Mouse (Mus musculus) Patski (cell line): ENCODE results near the gene Tmem135. TPM values are rescaled to one million over a fixed set of nuclear protein-coding genes. Genes with fewer than 3 reads are reported as not detected.
A peak's percentile ranks its signal among the peaks of the same experiment; 100 is the strongest.
"Not testable (repeated sequence)": the region's sequence is repeated elsewhere in the genome, so short reads cannot be mapped to it uniquely, and the experiment has no call there.

Experiments
- ATAC-seq: fragments of 100-300 bp; one replicate; pipeline ENCODE4 v1.8.0; 2021
- CTCF ChIA-PET: fragments of 350-600 bp; sonication (Branson Sonifier 250); formaldehyde crosslinking; loops from one replicate; lab custom pipeline; 2022; ENCODE audit warnings: inconsistent platforms; lab: Charles Lee
- POLR2A ChIA-PET: fragments of 350-600 bp; sonication (Branson Sonifier 250); formaldehyde crosslinking; loops from one replicate; lab custom pipeline; 2022; ENCODE audit warnings: antibody characterized with exemption, inconsistent platforms; lab: Charles Lee
- DNase-seq: peaks from one replicate; pipeline ENCODE4 v3.0.0-alpha.2; 2011; ENCODE audit warnings: low read depth, low spot score
- H3K27me3 ChIP-seq: fragments of 371-371 bp; one replicate; pipeline ENCODE4 v1.5.1; 2021
- CTCF ChIP-seq: fragments of 100-300 bp; IDR thresholded peaks from one replicate; pipeline ENCODE4 v1.5.1; 2021
- in situ Hi-C: fragments of 300-500 bp; cut with MboI; formaldehyde crosslinking; loops from 3 replicates; pipeline ENCODE4 v1.11.1; 2018; ENCODE audit warnings: low pct_unique_long_range_greater_than_20kb, mixed read lengths
- polyA plus RNA-seq: library from polyadenylated mRNA; unstranded; gene quantifications from one replicate; pipeline ENCODE4 v1.2.3, GENCODE M21; 2021

Gene Tmem135
- polyA plus RNA-seq, 1 experiment from 2014 or later: 48.3 TPM

DNA sequence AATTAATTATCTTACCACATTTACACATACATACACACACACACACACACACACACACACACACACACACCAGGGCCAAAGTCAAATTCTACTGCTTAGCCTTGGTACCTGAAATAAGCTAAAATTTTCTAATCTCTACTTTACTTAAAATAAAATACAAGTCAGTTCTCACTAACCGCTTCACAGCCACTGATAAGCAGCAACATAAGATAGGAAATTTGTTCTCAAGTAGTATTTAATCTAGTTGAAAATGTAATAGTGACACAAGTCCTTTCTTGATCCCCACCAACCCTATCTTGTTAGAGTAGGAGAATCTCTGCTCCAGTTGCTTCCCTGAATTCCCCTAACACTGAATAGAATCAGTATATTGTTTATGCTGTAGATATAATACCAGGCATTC, 67.6 kb downstream of the Tmem135 start:
- in situ Hi-C loops: no loop called here
- POLR2A ChIA-PET: no interaction called here
- DNase-seq: no peak
- CTCF ChIA-PET: no interaction called here
- TF ChIP-seq CTCF: no peak
- no peaks in the 10 kb centered on the region for H3K27me3 ChIP-seq
- ATAC-seq: no peak

DNA sequence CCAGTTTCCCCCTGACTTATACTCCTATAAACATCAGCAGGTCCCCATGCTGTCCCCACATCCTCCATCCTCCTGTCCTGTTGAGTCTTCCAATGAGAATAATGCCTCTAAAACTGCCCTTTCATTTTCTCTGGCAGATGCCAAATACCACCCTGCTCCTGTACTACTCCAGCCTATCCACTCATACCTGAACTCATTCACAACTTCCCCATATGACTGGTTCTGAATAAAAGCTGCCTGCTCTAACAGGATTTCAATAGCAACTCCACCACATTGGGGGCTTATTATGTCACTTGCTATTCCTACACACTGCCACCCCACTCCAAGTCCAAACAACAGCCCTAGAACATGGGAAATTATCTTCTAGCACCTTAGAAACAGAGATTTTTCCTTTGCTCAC, 68.7 kb downstream of the Tmem135 start:
- ChIA-PET POLR2A (no interaction called here), CTCF (no interaction called here)
- H3K27me3 ChIP-seq: no peaks in the 10 kb centered on the region
- no peak for DNase-seq
- in situ Hi-C loops: no loop called here
- no peak for ATAC-seq
- no peak for TF ChIP-seq CTCF

DNA sequence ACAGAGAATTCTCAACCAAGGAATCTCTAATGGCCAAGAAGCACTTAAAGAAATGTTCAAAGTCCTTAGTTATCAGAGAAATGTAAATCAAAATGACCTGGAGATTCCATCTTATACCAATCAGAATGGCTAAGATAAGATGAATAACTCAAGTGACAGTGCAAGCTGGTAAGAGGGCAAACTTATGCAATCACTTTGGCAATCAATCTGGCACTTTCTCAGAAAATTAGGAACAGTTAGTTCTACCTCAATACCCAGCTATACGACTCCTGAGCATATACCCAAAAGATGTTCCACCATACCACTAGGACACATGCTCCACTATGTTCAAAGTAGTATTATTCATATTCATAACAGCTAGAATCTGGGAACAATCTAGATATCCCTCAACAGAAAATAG, 74.1 kb downstream of the Tmem135 start:
- ChIA-PET POLR2A (no interaction called here), CTCF (no interaction called here)
- no peak for DNase-seq
- in situ Hi-C loops: no loop called here
- TF ChIP-seq CTCF: no peak
- H3K27me3 ChIP-seq: no peaks in the 10 kb centered on the region
- ATAC-seq: no peak

DNA sequence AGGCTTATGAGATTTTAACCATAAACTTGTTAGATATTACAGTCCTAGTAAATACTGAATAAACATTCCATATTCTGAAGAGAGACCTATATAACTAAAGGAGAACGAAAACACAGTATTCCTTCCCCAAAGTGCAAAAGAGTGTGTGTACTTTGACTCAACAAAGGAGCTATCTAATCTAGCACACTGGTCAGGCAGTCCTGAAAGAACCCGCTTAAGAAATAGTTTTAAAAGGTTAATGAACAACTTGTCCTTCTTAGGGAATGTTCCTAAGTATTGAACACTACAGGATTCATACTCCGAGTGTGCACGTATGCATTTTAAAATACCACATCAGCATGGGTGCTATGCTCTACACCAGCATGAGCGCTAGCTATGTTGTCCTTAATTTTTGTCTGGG, 76.3 kb downstream of the Tmem135 start:
- ATAC-seq (peak; percentile 47), DNase-seq (no peak)
- TF ChIP-seq CTCF: no peak
- POLR2A ChIA-PET: interaction anchor here (0.6 kb wide), 1 partner anchor 129 kb away, joined by 4 read pairs; no protein-coding TSS in a partner anchor
- CTCF ChIA-PET: interaction anchor here (0.9 kb wide), 1 partner anchor 11 kb away, joined by 3 read pairs; no protein-coding TSS in a partner anchor
- in situ Hi-C loops: no loop called here
- H3K27me3 ChIP-seq: no peaks in the 10 kb centered on the region

DNA sequence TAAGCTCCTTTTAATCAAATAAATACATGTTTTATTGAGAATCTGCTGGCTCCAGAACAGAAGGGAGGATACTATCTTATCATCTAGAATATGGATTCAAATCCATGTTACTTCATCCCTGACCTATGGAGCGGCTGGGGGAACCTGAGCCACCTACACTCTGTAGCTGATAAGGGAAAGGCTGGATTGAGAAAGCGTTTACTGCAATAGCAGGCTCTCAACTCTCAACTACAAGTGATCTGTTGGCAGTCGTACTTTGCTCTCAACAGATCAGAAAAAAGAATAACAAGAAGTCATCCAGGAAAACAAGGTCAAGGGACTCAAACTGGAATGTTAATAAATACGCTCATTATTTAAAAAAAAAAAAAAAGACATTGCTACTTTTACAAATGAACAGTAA, 77.3 kb downstream of the Tmem135 start:
- in situ Hi-C loops: no loop called here
- TF ChIP-seq CTCF: no peak
- ChIA-PET CTCF (no interaction called here), POLR2A (interaction anchor here (0.7 kb wide), 1 partner anchor 121 kb away, joined by 3 read pairs; no protein-coding TSS in a partner anchor)
- DNase-seq: no peak
- no peak for ATAC-seq
- H3K27me3 ChIP-seq: no peaks in the 10 kb centered on the region

GRCm38 (mm10) chr7:89326202-89326601, 77.8 kb downstream of the Tmem135 start:
- no peak for TF ChIP-seq CTCF
- in situ Hi-C loops: no loop called here
- DNase-seq (no peak), ATAC-seq (no peak)
- ChIA-PET CTCF (no interaction called here), POLR2A (no interaction called here)
- no peaks in the 10 kb centered on the region for H3K27me3 ChIP-seq

DNA sequence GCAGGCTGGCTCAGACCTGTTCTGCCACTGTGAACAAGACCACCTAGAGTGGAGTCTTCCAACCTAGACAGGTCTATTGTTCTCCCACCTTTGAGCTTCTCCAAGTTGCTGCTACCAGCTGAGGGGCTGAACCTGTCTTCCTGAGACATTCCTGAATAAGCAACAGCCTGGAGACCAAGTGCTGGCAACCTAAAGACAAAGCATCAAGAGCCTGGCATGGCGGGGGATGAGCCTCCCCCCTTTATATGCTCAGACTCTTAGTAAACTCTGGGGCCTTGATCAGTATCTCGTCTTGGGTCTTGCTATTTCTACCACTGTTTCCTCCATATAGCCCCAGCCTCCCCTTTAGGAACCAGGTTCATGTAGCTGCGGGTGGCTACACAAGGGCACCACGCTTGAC, 81.3 kb downstream of the Tmem135 start:
- ATAC-seq, in situ Hi-C loops: not testable (repeated sequence)

DNA sequence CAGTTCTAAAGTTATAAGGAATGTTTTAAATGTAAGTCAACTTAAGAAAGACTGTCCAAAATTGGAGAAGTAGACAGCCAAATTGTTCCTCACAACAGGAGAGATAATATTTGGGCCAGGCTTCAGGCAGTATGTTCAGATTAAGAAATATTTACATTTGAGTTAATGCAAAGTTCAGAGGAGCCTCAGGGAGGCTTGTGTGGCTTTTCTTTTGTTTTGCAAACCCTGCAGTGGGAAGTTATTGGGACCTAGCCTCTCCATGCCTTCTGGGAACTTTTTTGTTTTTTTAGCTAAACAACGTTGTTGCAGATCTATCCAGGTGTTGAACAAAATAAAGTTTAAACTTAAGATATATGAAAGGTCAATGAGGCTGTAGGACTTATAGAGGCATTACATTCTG, 84.7 kb downstream of the Tmem135 start:
- ChIA-PET CTCF (interaction anchor here (1.0 kb wide), 1 partner anchor 45 kb away, joined by 3 read pairs; no protein-coding TSS in a partner anchor), POLR2A (no interaction called here)
- ATAC-seq (no peak), DNase-seq (no peak)
- in situ Hi-C loops: no loop called here
- H3K27me3 ChIP-seq: no peaks in the 10 kb centered on the region
- TF ChIP-seq CTCF: no peak

More for the DNA sequence above, 81.3 kb downstream of the Tmem135 start:
- CTCF ChIA-PET: interaction anchor here (1.2 to 2.2 kb wide), 2 partner anchors 10 to 96 kb away, joined by 3 to 6 read pairs; no protein-coding TSS in a partner anchor
- H3K27me3 ChIP-seq, POLR2A ChIA-PET, DNase-seq: not testable (repeated sequence)

- in situ Hi-C loops: not testable (repeated sequence)
These were observed 86.9 kb downstream of the Tmem135 start for GRCm38 (mm10) chr7:89317088-89317487.

GRCm38 (mm10) chr7:89316112-89316511, 87.9 kb downstream of the Tmem135 start:
- POLR2A ChIA-PET: interaction anchor here (0.6 kb wide), 1 partner anchor 155 kb away, joined by 3 read pairs; no protein-coding TSS in a partner anchor
- CTCF ChIA-PET: no interaction called here
- DNase-seq: no peak
- in situ Hi-C loops: no loop called here
- no peak for ATAC-seq
- H3K27me3 ChIP-seq: no peaks in the 10 kb centered on the region
- no peak for TF ChIP-seq CTCF

More at GRCm38 (mm10) chr7:89317088-89317487, 86.9 kb downstream of the Tmem135 start:
- POLR2A ChIA-PET, H3K27me3 ChIP-seq, DNase-seq, ATAC-seq, CTCF ChIA-PET: not testable (repeated sequence)

DNA sequence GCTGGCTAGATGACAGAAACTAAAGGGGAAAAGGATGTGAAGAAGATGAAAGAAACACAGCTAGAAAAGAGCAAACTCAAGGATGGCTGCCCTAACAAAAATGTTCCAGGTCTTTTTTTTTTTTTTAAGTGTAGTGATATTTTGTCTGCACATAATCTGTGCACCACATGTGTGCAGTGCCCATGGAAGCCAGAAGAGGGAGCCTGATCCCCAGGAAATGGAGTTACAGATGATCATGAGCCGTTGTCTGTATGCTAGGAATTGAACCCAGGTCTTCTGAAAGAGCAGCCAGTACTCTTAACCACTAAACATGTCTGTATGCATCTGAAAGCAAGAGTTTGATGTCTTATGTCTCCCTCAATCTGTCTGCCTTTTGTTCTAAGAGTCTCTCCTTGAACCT, 92.5 kb downstream of the Tmem135 start:
- ATAC-seq (no peak), DNase-seq (no peak)
- POLR2A ChIA-PET: no interaction called here
- peak; percentile 48 for TF ChIP-seq CTCF
- H3K27me3 ChIP-seq: no peaks in the 10 kb centered on the region
- CTCF ChIA-PET: no interaction called here
- in situ Hi-C loops: no loop called here

- in situ Hi-C loops: no loop called here
- ChIA-PET CTCF (interaction anchor here (0.9 kb wide), 1 partner anchor 139 kb away, joined by 3 read pairs; no protein-coding TSS in a partner anchor), POLR2A (no interaction called here)
- no peak for DNase-seq
- no peaks in the 10 kb centered on the region for H3K27me3 ChIP-seq
- TF ChIP-seq CTCF: no peak
- ATAC-seq: no peak
These were observed 95.1 kb downstream of the Tmem135 start for GRCm38 (mm10) chr7:89308926-89309325.
